Mouse (Mus musculus): ENCODE data around the gene Slc7a1. TPM values are rescaled to one million over a fixed set of nuclear protein-coding genes. Genes with fewer than 3 reads are reported as not detected.
A peak's percentile ranks its signal among the peaks of the same experiment; 100 is the strongest.

Gene Slc7a1
- total RNA-seq, 2 experiments from 2014 or later: 47.5 to 48.2 TPM

DNA sequence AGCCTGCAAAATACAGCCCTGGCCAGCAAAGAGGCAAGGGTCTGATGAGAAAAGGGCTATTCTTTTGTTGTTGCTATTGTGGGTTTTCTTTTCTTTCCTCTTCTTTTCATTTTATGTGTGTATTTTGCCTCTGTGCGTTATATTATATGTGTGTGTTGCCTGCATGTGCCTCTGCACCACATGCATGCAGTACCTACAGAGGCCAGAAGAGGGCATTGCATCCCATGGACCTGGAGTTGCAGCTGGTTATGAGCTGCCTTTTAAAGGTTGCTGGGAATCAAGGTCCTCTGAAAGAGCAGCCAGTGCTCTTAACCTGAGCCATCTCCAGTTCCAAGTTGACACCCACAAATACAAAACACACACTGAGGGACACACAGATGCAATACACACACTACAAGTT is 29.1 kb downstream of the Slc7a1 start:
- DNase-seq (ENCODE audit: low spot score in 2 of 2): no peak

DNA sequence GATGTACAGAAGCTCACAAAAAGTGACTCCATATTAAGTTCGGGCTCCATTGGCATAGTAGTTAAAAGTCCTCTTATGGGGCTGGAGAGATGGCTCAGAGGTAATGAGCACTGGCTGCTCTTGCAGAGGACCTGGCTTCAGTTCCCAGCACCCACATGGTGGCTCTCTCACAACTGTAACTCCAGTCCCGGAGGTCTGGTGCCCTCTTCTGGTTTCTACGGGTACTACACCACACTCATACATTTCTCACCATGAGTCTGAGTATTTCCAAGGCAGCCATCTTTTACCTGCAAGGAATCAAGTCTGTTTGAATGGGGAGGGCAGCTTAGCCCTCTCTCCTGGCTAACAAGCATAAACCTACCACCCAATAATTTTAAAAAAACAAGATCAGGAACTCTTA is 30.5 kb downstream of the Slc7a1 start:
- DNase-seq (ENCODE audit: low spot score in 2 of 2): no peak

DNA sequence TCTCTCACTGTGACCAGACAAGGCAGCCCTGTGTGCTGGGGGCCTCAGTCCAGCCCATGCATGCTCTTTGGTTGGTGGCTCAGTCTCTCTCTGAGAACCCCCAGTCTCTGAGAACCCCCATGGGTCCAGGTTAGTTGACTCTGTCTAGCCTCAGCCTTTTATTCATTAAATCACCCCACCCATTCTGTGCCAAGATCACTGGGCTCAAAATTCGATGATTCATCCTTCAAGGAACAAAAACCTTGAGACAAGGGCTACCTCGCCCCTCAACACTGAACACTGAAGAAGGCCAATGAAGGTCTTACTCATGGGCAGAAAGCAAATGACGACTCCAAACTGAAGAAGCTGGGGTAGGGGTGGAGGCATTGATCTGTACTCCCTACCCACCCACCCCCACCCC is 31.9 kb downstream of the Slc7a1 start:
- DNase-seq (ENCODE audit: low spot score in 2 of 2): no peak

DNA sequence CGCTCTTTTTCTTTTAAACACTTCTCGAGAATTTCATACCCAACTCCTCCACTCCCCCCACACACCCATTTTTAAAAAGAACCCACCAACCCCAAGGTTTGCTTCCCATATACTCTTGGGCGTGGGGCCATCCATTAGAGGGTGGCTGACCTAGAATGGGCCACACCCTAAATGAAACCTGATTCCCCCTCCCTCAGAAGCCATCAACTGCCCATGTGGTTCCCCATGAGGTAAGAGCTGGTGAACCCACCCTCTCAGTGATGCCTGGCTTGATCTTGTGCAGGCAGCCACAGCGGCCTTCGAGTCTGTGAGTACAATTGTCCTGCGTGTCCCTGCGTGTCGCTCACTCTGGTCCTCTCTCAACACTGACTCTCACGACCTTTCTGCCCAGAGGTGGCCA is 33.2 kb downstream of the Slc7a1 start:
- DNase-seq (ENCODE audit: low spot score in 2 of 2): no peak

DNA sequence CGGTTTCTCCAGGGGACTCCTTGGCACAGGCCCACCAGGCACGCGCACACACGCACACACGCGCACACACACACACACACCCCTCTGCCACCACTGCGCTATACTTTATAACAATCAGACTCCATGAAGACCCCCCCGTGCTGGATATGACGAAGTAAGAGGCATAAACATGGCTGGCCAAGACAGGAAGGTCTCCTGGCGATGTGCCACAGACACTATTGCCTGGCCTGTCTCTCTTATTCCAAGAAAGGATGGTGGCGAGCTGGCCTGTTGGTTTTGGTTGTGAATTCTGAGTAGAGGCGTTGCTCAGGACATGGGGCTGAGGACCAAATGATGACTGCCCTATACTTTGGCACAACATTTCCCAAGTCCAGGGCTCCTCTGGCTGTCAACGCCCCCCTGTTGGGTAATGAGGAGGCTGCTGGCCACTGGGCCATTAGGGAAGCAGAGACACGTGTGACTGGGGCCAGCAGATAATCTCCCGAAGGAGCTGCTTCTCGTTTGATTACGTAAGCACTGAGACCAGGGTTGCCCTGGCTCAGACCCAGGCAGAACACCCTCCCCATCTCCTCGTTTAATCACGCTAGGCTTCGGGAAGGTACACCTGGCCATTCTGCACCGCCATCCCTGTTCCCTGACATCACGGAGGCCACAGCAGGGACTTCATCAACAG is 36.1 kb downstream of the Slc7a1 start:
- no peak for DNase-seq (ENCODE audit: low spot score in 2 of 2)

DNA sequence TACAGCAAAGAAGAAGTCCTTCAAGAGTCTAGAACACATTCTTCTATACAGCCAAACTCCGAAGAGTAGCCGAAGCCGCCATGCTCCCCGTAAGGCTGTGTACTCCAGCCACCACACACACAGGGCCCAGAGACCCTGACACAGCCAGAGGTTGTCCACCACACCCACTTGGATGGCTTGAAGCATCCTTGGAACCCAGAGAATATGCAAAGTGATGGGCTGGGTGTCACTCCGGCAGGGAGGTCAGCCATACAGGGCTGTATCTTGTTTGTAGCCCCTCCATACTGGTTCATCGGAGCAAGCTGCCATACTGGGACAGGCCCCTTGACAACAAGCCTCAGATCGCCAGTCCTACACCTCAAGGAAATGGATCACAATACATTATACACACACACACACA is 37.4 kb downstream of the Slc7a1 start:
- DNase-seq (ENCODE audit: low spot score in 2 of 2): no peak

DNA sequence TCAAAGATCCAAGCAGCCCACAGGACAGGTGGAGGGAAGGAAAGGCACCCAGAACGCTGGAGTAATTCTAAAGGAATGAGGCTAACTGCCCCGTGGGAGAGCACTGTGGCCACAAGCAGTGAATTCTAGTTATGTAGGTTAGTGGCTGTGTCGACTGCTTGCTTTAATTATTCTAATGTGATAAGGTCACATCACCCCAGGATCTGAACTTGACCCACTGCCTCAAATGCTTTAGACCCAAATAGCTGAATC is 38.0 kb downstream of the Slc7a1 start:
- no peak for DNase-seq (ENCODE audit: low spot score in 2 of 2)

DNA sequence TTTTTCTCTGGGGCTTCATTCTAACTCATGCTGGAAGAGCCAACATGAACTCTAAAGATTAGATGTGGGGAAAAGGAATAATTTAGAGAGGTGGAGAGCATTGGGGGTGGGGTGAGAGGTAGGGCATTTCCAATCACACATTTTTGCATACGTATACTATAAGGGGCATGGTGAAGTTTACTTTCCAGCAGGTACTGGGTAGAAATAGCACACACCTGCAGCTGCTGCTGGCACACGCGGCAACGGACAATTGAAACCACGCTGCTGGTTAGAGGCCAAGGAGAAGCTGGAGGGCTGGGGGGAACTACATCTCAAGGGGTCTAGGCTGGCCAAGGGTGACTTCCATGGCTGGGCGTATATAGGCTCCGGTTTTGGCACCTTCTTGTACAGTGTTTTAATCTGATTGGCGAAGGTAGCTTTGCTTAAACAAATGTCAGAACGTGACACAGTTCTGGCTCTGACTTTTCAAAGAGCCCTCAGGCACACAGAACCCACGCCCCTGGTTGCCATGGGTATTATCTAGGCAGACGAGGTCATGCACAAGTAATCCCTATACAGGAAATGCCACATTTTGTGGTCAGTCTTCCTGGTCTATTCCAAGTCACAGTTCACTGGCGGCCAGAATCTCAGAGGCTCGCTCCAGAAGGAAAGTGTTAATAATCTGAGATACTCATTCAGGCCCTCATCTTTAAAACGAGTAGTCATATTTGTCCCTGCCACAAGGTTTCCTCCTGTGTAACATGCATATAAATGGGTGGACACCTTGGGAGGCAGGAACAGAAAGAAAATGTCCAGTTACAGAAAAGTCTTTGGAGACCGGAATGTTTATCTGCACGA is 38.6 kb downstream of the Slc7a1 start:
- DNase-seq (ENCODE audit: low spot score in 2 of 2): no peak

DNA sequence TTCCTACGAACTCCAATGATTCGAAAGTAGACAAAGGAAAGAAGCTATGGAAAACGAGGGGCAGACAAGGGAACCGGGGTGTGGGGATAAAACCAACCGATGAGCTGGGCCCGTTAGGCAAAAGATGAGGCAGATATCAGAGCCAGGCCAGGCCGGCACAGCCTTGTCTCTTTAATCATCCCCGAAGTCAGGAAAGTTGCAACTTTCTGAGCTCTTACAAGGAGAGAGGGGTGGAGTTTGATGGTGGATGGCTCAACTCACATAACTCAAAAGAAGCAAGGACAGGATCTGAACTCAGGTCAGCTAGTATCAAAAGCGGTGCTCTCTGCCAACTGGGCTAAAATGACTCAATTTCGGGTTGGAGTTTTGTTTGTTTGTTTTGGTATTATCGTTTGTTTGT is 40.6 kb downstream of the Slc7a1 start:
- no peak for DNase-seq (ENCODE audit: low spot score in 2 of 2)

DNA sequence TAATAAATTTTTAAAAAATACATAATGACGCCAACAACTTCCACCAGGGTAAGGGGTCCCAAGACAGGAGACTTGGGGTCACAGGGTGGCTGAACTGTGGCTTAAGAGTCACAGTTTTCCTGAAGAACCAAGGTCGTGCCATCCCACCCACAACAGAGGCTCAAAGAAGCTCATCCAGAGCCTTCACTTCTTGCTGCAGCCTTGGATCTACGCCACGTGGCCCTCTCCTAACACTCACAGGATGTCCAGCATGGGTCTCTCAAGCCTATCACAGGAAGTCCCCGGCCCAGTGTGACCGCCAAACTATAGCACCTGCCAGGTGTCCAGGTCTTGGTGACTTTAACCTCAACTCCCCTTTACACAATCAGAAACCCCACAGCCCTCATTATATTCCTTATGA is 42.5 kb downstream of the Slc7a1 start:
- no peak for DNase-seq (ENCODE audit: low spot score in 2 of 2)

DNA sequence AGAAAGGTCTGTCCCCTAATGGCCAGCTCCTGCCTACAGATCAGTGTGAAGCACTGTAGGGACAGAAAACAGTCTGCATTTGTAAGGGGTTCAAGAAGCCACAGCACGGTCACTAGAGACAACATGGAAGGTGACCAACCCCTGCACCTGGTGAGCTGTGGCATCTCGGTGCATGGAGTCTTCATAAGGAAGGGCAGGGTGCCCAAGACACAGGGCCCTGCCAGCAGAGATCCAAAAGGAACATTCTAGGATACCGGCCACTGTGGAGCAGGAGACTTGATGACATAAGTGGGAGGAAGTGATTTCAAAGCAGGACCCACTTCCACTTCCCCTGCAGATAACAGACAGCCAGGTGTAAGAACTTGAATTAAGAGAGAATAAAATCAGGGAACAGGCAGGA is 43.9 kb downstream of the Slc7a1 start:
- DNase-seq (ENCODE audit: low spot score in 2 of 2): no peak

DNA sequence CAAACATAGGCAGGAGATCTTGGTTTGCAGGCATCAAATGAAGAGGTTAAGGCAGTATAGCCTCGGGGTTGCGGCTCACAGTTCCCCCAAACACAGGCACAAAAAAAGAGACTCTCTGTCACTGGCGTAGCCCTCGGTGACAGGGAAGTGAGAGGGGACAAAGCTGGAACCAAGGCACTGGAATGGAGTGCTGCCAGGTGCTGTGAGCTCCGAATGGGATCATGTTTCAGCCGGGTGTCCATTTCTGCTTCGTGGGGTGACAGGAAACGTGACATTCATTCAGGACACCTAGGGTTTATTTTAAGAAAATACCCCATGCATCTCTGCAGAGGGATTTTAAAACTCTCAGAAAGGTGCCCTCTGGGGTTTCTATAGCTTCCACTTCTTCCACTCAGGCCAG is 45.2 kb downstream of the Slc7a1 start:
- no peak for DNase-seq (ENCODE audit: low spot score in 2 of 2)

DNA sequence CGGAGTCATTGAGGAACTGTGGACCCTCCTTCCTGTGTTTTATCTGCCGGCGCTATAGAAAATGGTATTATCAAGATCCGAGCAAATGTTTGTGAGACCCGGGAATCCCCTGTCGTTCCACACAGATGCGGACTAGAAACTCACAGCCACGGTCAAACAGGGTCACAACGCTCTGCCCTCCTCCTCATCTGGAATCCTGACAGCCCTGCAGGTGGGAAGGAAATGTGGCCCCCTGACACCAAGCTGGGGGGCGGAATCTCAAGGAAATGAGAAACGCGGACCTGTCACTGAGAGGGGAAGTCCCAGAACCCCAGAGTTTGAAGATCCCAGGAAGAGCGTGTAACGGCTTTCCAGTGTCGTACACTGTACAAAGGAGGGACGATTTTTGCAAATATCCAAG is 46.3 kb downstream of the Slc7a1 start:
- no peak for DNase-seq (ENCODE audit: low spot score in 2 of 2)

DNA sequence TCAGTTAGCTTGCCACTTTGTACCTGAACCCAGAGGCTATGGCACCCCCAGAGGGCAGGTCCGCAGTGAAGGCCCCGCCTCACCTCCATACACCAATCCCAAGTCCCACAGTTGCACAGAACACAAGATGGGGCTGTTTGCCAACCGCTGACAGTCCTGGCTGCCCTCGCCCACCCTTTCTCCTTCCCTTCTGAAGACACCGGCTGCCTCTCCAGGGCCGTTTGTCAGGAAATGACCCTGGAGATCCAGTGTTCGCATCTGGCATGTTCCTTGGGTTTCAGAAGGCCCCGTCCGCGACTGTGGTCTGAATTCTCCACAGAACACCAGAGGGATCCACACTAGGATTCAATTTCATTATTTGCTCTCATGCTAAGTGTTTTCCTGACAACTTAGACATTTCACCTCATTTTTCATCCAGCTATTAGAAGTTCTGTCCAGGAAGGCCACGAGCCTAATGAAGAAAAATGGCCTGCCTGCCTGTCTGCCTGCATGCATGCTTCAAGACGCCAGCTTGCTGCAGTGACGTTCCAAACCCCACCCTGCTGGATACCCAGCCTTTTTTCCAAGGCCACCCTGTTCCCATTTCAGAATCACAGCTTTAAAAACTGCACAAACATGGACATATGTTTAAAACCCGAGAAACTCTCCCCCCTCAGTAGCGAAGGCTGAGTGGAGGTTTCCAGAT is 50.2 kb downstream of the Slc7a1 start:
- DNase-seq (ENCODE audit: low spot score in 2 of 2): peak in 1 of 2 experiments; percentile 38

DNA sequence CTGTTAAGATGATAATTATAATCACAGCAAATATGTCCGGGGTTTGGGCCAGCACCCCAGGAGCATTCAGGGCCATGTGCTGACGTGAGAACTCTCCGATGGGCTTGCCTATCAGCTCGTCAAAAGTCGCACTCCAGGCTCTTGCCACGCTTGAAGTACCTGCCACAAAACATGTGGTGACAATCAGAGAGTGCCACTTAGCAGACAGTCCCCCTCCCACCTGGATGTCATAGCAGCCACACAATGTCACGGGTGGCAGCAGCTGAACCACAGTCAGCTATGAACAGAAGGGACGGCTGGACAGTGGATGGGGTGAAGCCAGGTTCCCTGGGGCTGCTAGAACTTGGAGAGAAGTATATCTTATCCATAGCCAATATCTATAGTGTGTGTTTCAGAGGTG is 51.6 kb downstream of the Slc7a1 start:
- no peak for DNase-seq (ENCODE audit: low spot score in 2 of 2)

DNA sequence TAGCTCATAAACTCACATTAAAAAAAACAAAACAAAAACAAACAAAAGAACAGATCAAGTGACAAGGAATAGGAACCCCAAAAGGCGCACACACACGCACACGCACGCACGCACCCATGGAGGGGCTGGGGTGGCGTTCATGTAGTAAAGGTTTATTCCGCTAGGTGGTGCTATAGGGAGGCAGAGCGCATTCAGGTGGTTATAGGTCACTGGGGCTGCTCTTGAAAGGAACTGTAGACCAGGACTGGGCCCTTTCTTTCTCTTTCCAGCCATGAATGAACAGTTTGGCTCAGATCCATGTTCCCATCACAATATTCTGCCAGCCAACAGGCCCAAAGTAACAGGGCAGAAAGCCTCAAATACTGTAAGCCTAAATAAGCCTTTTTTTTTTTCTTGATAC is 53.2 kb downstream of the Slc7a1 start:
- DNase-seq (ENCODE audit: low spot score in 2 of 2): no peak

DNA sequence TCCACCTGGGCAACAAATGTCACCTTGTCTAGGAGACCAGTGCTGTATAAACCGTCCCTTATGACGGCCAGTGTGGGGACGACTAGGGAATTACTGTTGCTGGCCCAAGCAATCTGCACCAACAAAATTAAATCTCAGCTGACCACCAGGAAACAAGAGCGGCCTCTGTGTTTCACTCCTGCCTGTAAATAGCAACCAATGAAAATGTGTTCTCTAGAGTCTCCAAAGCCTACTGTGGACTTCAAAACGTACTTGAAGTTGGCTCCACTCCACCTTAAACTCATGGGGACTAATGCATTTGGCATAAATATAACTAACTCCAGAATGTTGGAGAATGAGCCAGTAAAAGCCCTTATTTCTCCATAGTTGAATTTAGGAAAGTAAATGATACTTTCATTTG is 55.3 kb downstream of the Slc7a1 start:
- no peak for DNase-seq (ENCODE audit: low spot score in 2 of 2)

DNA sequence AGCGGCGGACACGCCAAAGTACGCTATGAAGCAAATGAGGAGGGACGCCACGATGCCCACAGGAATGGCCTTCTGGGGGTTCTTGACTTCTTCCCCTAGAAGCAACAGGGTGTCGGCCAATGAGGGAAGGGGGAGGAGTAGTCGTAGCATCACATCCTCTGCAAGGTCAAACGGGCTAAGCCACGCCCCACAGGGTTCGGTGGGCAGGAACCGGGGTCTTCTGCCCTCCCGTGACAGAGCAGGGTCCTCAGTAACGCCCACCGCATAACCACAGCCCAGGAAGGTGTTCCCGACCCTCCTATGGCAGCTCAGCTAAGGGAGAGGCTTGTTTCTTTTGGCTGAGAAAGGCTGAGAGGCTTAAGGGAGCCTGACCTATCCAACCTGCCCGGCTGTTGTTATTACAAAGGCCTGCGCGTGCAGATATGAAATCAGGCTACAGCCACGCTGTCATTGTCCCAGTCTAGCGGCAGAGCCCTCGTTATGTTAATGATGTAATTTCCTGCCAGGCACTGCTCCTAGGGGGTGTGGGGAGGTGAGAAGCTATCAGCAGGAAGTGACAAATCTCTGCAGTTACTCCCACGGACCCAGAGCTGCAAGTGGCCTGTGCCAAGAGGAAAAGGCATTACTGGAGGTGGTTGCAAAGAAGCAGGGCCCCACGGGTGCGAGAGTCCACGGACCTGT is 57.5 kb downstream of the Slc7a1 start:
- DNase-seq (ENCODE audit: low spot score in 2 of 2): no peak

DNA sequence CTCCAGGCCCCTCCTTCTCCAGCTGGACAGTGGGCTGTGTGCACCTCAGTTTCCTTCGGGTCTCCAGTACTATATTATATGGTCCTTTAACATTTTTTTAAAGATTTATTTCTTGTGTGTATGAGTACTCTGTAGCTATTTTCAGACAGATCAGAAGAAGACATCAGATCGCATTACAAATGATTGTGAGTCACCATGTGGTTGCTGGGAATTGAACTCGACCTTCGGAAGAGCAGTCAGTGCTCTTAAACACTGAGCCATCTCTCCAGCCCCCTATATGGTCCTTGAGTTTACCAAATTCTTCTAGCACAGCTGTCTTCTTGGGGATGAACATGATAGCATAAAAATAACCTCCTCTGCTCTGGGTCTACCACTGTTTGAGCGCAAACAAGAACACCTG is 60.6 kb downstream of the Slc7a1 start:
- no peak for DNase-seq (ENCODE audit: low spot score in 2 of 2)

DNA sequence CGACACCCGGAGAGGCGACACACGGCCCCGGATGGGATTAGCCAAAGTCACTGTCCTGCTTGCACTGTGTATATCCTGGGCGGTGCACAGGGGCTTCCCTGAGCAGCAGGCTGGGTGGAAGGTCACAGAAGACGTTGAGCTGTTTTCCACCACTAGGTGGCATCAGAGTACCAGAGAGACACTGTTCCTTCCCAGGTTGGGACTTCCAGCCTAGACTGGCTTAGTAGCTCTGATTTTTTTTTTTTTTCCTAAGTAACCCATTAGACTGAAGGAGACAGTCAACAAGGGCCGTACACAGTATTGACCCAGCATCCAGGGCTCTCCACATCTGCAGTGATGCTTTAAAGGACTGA is 67.1 kb downstream of the Slc7a1 start:
- peak; percentile 64 to 81 for DNase-seq (ENCODE audit: low spot score in 2 of 2)

DNA sequence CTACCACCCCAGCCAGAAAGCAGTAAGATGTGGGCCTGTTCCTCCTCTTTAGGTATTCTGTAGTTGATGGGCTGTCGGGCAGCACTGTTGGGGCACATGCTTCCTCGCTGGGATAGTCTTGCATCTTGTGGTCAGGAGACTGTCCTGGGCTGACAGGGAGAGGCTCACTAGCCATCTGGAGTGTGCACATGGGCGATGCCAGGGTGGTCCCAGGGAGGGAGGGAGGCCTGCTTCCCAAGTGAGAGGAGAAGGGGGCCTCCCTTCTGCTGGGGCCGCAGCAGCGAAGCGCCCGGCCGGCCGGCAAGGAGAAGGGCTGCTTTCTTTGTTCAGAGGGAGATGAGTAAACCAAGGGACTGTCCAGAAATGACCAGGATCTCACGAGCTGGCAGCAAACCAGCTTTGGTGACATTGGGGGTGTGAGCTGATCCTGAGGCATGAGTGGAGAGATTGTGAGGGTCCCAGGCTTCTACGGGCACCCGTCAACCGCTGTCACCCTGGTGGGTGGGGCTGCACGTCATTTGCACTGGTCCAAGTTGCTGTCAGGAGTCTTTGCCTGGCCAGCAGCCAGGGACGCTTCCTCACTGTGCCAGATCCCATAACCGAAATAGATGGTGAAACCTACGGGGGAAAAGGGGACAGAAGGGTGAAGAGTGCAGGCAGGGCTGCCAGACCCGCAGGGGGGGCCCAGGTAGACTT is 67.6 kb downstream of the Slc7a1 start:
- no peak for DNase-seq (ENCODE audit: low spot score in 2 of 2)
